31 mouse cellular contexts compared by ENCODE assay signal in the genomic region with DNA sequence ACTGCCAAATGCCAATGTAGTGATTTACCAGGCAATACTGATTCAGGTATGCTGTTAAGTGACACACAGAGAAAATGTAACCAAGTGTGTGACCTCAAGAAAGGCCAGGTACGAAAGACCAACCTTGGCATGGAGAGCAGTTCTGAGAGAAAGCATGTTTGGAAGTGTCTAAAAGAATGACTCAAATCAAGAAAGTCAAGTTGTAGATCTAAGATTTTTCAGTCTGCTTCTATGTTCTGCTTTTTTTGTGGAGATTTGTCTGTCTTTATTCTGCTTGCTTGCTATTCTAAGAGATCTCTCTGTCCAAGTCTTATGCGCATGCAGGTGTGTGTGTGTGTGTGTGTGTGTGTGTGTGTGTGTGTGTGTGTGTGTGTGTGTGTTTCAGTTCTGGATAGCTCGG.
"Had no signal": no experiment of that assay in that cellular context is flagged by ENCODE, and none has a peak within 500 bp of the region (broad histone marks: within the 10 kb centered on the region; RNA-seq: fewer than 3 reads in every experiment).

No protein-coding gene starts in this region.

- H3K27ac ChIP-seq: heart, embryonic 13.5 days; heart, embryonic 15.5 days; hindbrain, embryonic 10.5 days; hindbrain, embryonic 12.5 days; hindbrain, embryonic 13.5 days; hindbrain, embryonic 14.5 days; hindbrain, embryonic 15.5 days; hindbrain, postnatal 0 days; intestine, embryonic 15.5 days; kidney, embryonic 15.5 days; kidney, postnatal 0 days; layer of hippocampus, adult 2 months; left cerebral cortex, adult 2 months had no signal

- DNase-seq: heart, postnatal 10 days; heart, postnatal 14 days; heart, postnatal 36 days; heart, postnatal 4 days; kidney, adult 11 months; kidney, adult 18-20 months; kidney, adult 2 months; kidney, adult 8-10 months; kidney, adult 9 months; kidney, postnatal 10 days; kidney, postnatal 14 days; kidney, postnatal 25 days; kidney, postnatal 36 days; kidney, postnatal 4 days; layer of hippocampus, adult 9-11 months; layer of hippocampus, postnatal 36 days had no signal

- H3K9me3 ChIP-seq: heart, embryonic 12.5 days; heart, embryonic 13.5 days; heart, embryonic 15.5 days; hindbrain, embryonic 10.5 days; hindbrain, embryonic 12.5 days; hindbrain, embryonic 13.5 days; hindbrain, embryonic 15.5 days; intestine, embryonic 15.5 days; kidney, embryonic 15.5 days had no signal

- H3K4me3 ChIP-seq: heart, embryonic 12.5 days; heart, embryonic 13.5 days; heart, embryonic 15.5 days; hindbrain, embryonic 10.5 days; hindbrain, embryonic 12.5 days; hindbrain, embryonic 13.5 days; hindbrain, embryonic 15.5 days; intestine, embryonic 15.5 days; kidney, embryonic 15.5 days; layer of hippocampus, adult 2 months; left cerebral cortex, adult 2 months had no signal

- H3K9ac ChIP-seq: heart, embryonic 12.5 days; heart, embryonic 13.5 days; heart, embryonic 15.5 days; hindbrain, embryonic 12.5 days; hindbrain, embryonic 13.5 days; hindbrain, embryonic 14.5 days; hindbrain, embryonic 15.5 days; intestine, embryonic 15.5 days; kidney, embryonic 15.5 days had no signal

- H3K27me3 ChIP-seq: heart, embryonic 12.5 days; heart, embryonic 13.5 days; heart, embryonic 15.5 days; hindbrain, embryonic 12.5 days; hindbrain, embryonic 13.5 days; hindbrain, embryonic 15.5 days; intestine, embryonic 15.5 days; kidney, embryonic 15.5 days had no signal

- H3K4me2 ChIP-seq: heart, embryonic 11.5 days; heart, embryonic 12.5 days; heart, embryonic 13.5 days; heart, embryonic 15.5 days; hindbrain, embryonic 12.5 days; hindbrain, embryonic 13.5 days; hindbrain, embryonic 14.5 days; hindbrain, embryonic 15.5 days; intestine, embryonic 15.5 days; kidney, embryonic 15.5 days had no signal

- H3K36me3 ChIP-seq: heart, embryonic 12.5 days; heart, embryonic 13.5 days; heart, embryonic 15.5 days; hindbrain, embryonic 10.5 days; hindbrain, embryonic 12.5 days; hindbrain, embryonic 13.5 days; hindbrain, embryonic 15.5 days; intestine, embryonic 15.5 days; kidney, embryonic 15.5 days had no signal
